Mouse (Mus musculus): ENCODE results near the gene Ppp4c.

GRCm38 (mm10) chr7:126809723-126810369 lies 17.6 kb upstream of the Ppp4c start:
- TF ChIP-seq HCFC1 (IDR thresholded peaks at IDR 0.05; ENCODE audit: borderline replicate concordance, insufficient read depth, low read length) (no peak), MAFK (IDR thresholded peaks at IDR 0.05; ENCODE audit: insufficient read depth, low read depth, low read length) (peak; percentile 61), ZNF384 (IDR thresholded peaks at IDR 0.05; ENCODE audit: low read depth, low read length) (no peak), CHD2 (IDR thresholded peaks at IDR 0.05; ENCODE audit: low read depth, low read length) (no peak), ZC3H11A (IDR thresholded peaks at IDR 0.05; ENCODE audit: borderline replicate concordance, low read depth, low read length) (no peak)
